Comparison of ENCODE assay signal across 18 mouse cellular contexts in the genomic region with DNA sequence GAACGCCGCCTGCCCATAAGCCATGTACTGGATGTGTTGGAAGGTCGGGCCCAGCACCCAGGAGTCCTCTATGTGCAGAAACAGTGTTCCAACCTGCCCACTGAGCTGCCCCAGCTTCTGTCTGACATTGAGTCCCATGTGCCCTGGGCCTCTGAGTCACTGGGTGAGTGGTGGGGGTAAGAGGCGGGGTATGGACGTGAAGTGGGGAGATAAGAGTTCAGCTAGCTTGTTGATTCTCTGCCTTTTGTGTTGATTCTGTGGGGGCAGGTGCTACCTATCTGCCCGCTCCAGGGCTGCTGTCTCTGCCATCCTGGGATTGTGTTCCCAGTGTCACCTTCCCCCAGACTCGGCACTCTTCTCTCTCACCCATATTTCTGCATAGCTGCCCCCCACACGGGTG. TPM values are rescaled to one million over a fixed set of nuclear protein-coding genes. Genes with fewer than 3 reads are reported as not detected.
A peak's percentile ranks its signal among the peaks of the same experiment; 100 is the strongest.
DNase-seq lines count a peak whose midpoint lies in the region; ATAC-seq and TF ChIP-seq lines count a peak whose summit lies in the region.
"Had no signal": no experiment of that assay in that cellular context is flagged by ENCODE, and none has a peak within 500 bp of the region (broad histone marks: within the 10 kb centered on the region; RNA-seq: fewer than 3 reads in every experiment).

No protein-coding gene starts in this region.

- ATAC-seq in lung, embryonic 14.5 days (ENCODE audit: insufficient read depth): no peak
- ATAC-seq in liver, embryonic 11.5 days (replicated peaks; ENCODE audit: low FRiP score): peak; percentile 64
- peak; percentile 32; the same call in 1 of the 2 replicates for ATAC-seq in liver, embryonic 15.5 days (ENCODE audit: insufficient read depth)
- no peak for ATAC-seq in stomach, postnatal 0 days (ENCODE audit: low FRiP score, low TSS enrichment)
- no peak for ATAC-seq in hindbrain, embryonic 12.5 days (ENCODE audit: low FRiP score)
- ATAC-seq: activated CD4-positive, CD25-positive, alpha-beta regulatory T cell, adult 4 months; forebrain, embryonic 13.5 days; forebrain, postnatal 0 days; Patski had no signal

- no peaks in the 10 kb centered on the region for H3K9me3 ChIP-seq in lung, embryonic 14.5 days (ENCODE audit: low read depth, low read length)
- H3K9me3 ChIP-seq in liver, embryonic 11.5 days (ENCODE audit: control insufficient read depth, low read length): no peaks in the 10 kb centered on the region
- H3K9me3 ChIP-seq in liver, embryonic 15.5 days (replicated peaks): no peaks in the 10 kb centered on the region
- no peaks in the 10 kb centered on the region for H3K9me3 ChIP-seq in stomach, postnatal 0 days (ENCODE audit: control insufficient read depth, low read length)
- H3K9me3 ChIP-seq in hindbrain, embryonic 12.5 days (replicated peaks): no peaks in the 10 kb centered on the region
- H3K9me3 ChIP-seq: embryonic facial prominence, embryonic 10.5 days; forebrain, embryonic 13.5 days; heart, embryonic 12.5 days had no signal

- H3K36me3 ChIP-seq in lung, embryonic 14.5 days (ENCODE audit: insufficient read depth): peaks cover 41% of the 10 kb centered on the region
- peaks cover 5% of the 10 kb centered on the region; the same call in 1 of the 2 replicates for H3K36me3 ChIP-seq in liver, embryonic 11.5 days (ENCODE audit: control insufficient read depth, insufficient read depth, low read length)
- H3K36me3 ChIP-seq in liver, embryonic 15.5 days (replicated peaks): no peaks in the 10 kb centered on the region; the same call in 1 of the 2 replicates
- peaks cover 3% of the 10 kb centered on the region; the same call in 1 of the 2 replicates for H3K36me3 ChIP-seq in stomach, postnatal 0 days (ENCODE audit: control insufficient read depth, insufficient read depth, low read length)
- H3K36me3 ChIP-seq in hindbrain, embryonic 12.5 days: peaks cover 57% of the 10 kb centered on the region

- WGBS in lung, embryonic 14.5 days: 64% methylated on average over 8 of the region's 8 CpGs
- 58% methylated on average over 8 of the region's 8 CpGs for WGBS in liver, embryonic 11.5 days
- WGBS in liver, embryonic 15.5 days (ENCODE audit: insufficient replicate concordance): 41% methylated on average over 8 of the region's 8 CpGs
- WGBS in stomach, postnatal 0 days: 80% methylated on average over 8 of the region's 8 CpGs
- 94% methylated on average over 8 of the region's 8 CpGs for WGBS in hindbrain, embryonic 12.5 days

- 0 out of 2 replicates have a peak, but pooled peaks cover 9% of the 10 kb centered on the region for H3K4me1 ChIP-seq in lung, embryonic 14.5 days (ENCODE audit: insufficient read depth)
- H3K4me1 ChIP-seq in liver, embryonic 11.5 days (replicated peaks; ENCODE audit: control insufficient read depth, insufficient read depth, low read length): peaks cover 22% of the 10 kb centered on the region
- peaks cover 36% of the 10 kb centered on the region for H3K4me1 ChIP-seq in liver, embryonic 15.5 days (replicated peaks)
- H3K4me1 ChIP-seq in stomach, postnatal 0 days (replicated peaks; ENCODE audit: control insufficient read depth, insufficient read depth): no peaks in the 10 kb centered on the region
- peaks cover 14% of the 10 kb centered on the region for H3K4me1 ChIP-seq in hindbrain, embryonic 12.5 days

- TF ChIP-seq EP300 in stomach, postnatal 0 days (optimal IDR thresholded peaks at IDR 0.05): no peak

- H3K27ac ChIP-seq in lung, embryonic 14.5 days (ENCODE audit: low read depth): no peak overlapping the region
- no peak overlapping the region for H3K27ac ChIP-seq in liver, embryonic 11.5 days (ENCODE audit: low read depth, low read length)
- no peak overlapping the region for H3K27ac ChIP-seq in liver, embryonic 15.5 days (replicated peaks)
- no peak overlapping the region for H3K27ac ChIP-seq in stomach, postnatal 0 days (replicated peaks)
- no peak overlapping the region for H3K27ac ChIP-seq in hindbrain, embryonic 12.5 days
- H3K27ac ChIP-seq: embryonic facial prominence, embryonic 10.5 days; forebrain, embryonic 13.5 days had no signal

- TF ChIP-seq CTCF in lung, embryonic 14.5 days (IDR thresholded peaks at IDR 0.05; ENCODE audit: low read depth): no peak
- TF ChIP-seq CTCF in stomach, postnatal 0 days (IDR thresholded peaks at IDR 0.05; ENCODE audit: low read depth): no peak

- no peak overlapping the region for H3K4me3 ChIP-seq in lung, embryonic 14.5 days (ENCODE audit: low read depth, low read length)
- no peak overlapping the region for H3K4me3 ChIP-seq in liver, embryonic 11.5 days (ENCODE audit: low read depth, low read length)
- H3K4me3 ChIP-seq in liver, embryonic 15.5 days (replicated peaks): no peak overlapping the region
- no peak overlapping the region for H3K4me3 ChIP-seq in stomach, postnatal 0 days (ENCODE audit: low read depth, low read length)
- H3K4me3 ChIP-seq in hindbrain, embryonic 12.5 days: no peak overlapping the region
- H3K4me3 ChIP-seq: embryonic facial prominence, embryonic 10.5 days; forebrain, embryonic 13.5 days; heart, embryonic 12.5 days had no signal

- H3K27me3 ChIP-seq in lung, embryonic 14.5 days (ENCODE audit: insufficient read depth, low read length): no peaks in the 10 kb centered on the region
- H3K27me3 ChIP-seq in liver, embryonic 11.5 days (replicated peaks; ENCODE audit: control insufficient read depth, insufficient read depth, low read length): no peaks in the 10 kb centered on the region
- no peaks in the 10 kb centered on the region for H3K27me3 ChIP-seq in liver, embryonic 15.5 days
- no peaks in the 10 kb centered on the region for H3K27me3 ChIP-seq in stomach, postnatal 0 days (ENCODE audit: control insufficient read depth, insufficient read depth, low read length)
- no peaks in the 10 kb centered on the region for H3K27me3 ChIP-seq in hindbrain, embryonic 12.5 days
- H3K27me3 ChIP-seq: forebrain, embryonic 13.5 days; heart, embryonic 12.5 days; Patski had no signal

- H3K9ac ChIP-seq in lung, embryonic 14.5 days: 0 out of 2 replicates have a peak overlapping the region, but pooled peaks have one; percentile 16
- no peak overlapping the region for H3K9ac ChIP-seq in liver, embryonic 11.5 days (ENCODE audit: low read depth, low read length)
- no peak overlapping the region for H3K9ac ChIP-seq in liver, embryonic 15.5 days
- no peak overlapping the region for H3K9ac ChIP-seq in stomach, postnatal 0 days (ENCODE audit: low read length)
- no peak overlapping the region for H3K9ac ChIP-seq in hindbrain, embryonic 12.5 days
- H3K9ac ChIP-seq: forebrain, embryonic 13.5 days; forebrain, postnatal 0 days; heart, embryonic 12.5 days had no signal

- DNase-seq in lung, embryonic 14.5 days: no peak
- DNase-seq in lung, postnatal 4 days: no peak
- DNase-seq in liver, embryonic 11.5 days (ENCODE audit: low spot score): no peak
- peak; percentile 43 for DNase-seq in stomach, postnatal 0 days (ENCODE audit: low spot score)
- DNase-seq in c-Kit-positive CD71-positive TER-119-positive erythroid progenitor cells, embryonic 14.5 days (ENCODE audit: low spot score): no peak
- DNase-seq: adrenal gland, postnatal 14 days; cerebellum, adult 18-20 months; cerebellum, adult 9-11 months; cerebellum, postnatal 36 days; forebrain, postnatal 0 days; gastrocnemius, postnatal 14 days had no signal

- H3K4me2 ChIP-seq in lung, embryonic 14.5 days: no peak overlapping the region
- no peak overlapping the region for H3K4me2 ChIP-seq in liver, embryonic 11.5 days
- no peak overlapping the region for H3K4me2 ChIP-seq in liver, embryonic 15.5 days
- no peak overlapping the region for H3K4me2 ChIP-seq in stomach, postnatal 0 days (replicated peaks; ENCODE audit: low read depth)
- no peak overlapping the region for H3K4me2 ChIP-seq in hindbrain, embryonic 12.5 days (replicated peaks)
- H3K4me2 ChIP-seq: forebrain, embryonic 13.5 days; heart, embryonic 12.5 days had no signal

RNA-seq across cellular contexts. Expression of a gene that starts 2.8 kb away (rescaled TPM):
- polyA plus RNA-seq in lung, embryonic 14.5 days (2014; fragmentation: Nextera tagmentation; extraction: Ambion mirVana): 1.2 and 1.5 TPM in 2 replicates
- polyA plus RNA-seq in liver, embryonic 11.5 days (2014; fragmentation: Nextera tagmentation; extraction: Ambion mirVana): 1.9 and 2.3 TPM in 2 replicates
- 0.08 and 0.21 TPM in 2 replicates for polyA plus RNA-seq in liver, embryonic 15.5 days (2015; fragmentation: Nextera tagmentation; extraction: Ambion mirVana)
- 8.0 and 8.7 TPM in 2 replicates for polyA plus RNA-seq in stomach, postnatal 0 days (2015; fragmentation: Nextera tagmentation; extraction: Ambion mirVana)
- polyA plus RNA-seq in hindbrain, embryonic 12.5 days (2016; fragmentation: Nextera tagmentation; extraction: Ambion mirVana): 5.0 and 6.3 TPM in 2 replicates

RNA-seq across cellular contexts. Expression of a gene that starts 3.1 kb away (rescaled TPM):
- polyA plus RNA-seq in lung, embryonic 14.5 days (2014; fragmentation: Nextera tagmentation; extraction: Ambion mirVana): 2.2 and 3.3 TPM in 2 replicates
- 1.1 and 1.9 TPM in 2 replicates for polyA plus RNA-seq in liver, embryonic 11.5 days (2014; fragmentation: Nextera tagmentation; extraction: Ambion mirVana)
- 0.43 and 0.54 TPM in 2 replicates for polyA plus RNA-seq in liver, embryonic 15.5 days (2015; fragmentation: Nextera tagmentation; extraction: Ambion mirVana)
- polyA plus RNA-seq in stomach, postnatal 0 days (2015; fragmentation: Nextera tagmentation; extraction: Ambion mirVana): 4.3 and 5.6 TPM in 2 replicates
- polyA plus RNA-seq in hindbrain, embryonic 12.5 days (2016; fragmentation: Nextera tagmentation; extraction: Ambion mirVana): 5.5 and 6.1 TPM in 2 replicates

RNA-seq across cellular contexts. Expression of a gene that starts 3.1 kb away (rescaled TPM):
- 19.9 and 21.8 TPM in 2 replicates for polyA plus RNA-seq in lung, embryonic 14.5 days (2014; fragmentation: Nextera tagmentation; extraction: Ambion mirVana)
- 13.5 and 16.3 TPM in 2 replicates for polyA plus RNA-seq in liver, embryonic 11.5 days (2014; fragmentation: Nextera tagmentation; extraction: Ambion mirVana)
- polyA plus RNA-seq in liver, embryonic 15.5 days (2015; fragmentation: Nextera tagmentation; extraction: Ambion mirVana): 4.7 and 6.0 TPM in 2 replicates
- 11.3 and 12.7 TPM in 2 replicates for polyA plus RNA-seq in stomach, postnatal 0 days (2015; fragmentation: Nextera tagmentation; extraction: Ambion mirVana)
- 22.2 and 22.4 TPM in 2 replicates for polyA plus RNA-seq in hindbrain, embryonic 12.5 days (2016; fragmentation: Nextera tagmentation; extraction: Ambion mirVana)

RNA-seq across cellular contexts. Expression of a gene that starts 57.9 kb away (rescaled TPM):
- 3.4 and 4.0 TPM in 2 replicates for polyA plus RNA-seq in lung, embryonic 14.5 days (2014; fragmentation: Nextera tagmentation; extraction: Ambion mirVana)
- 1.7 TPM in 2 replicates for polyA plus RNA-seq in liver, embryonic 11.5 days (2014; fragmentation: Nextera tagmentation; extraction: Ambion mirVana)
- 0.22 and 0.24 TPM in 2 replicates for polyA plus RNA-seq in liver, embryonic 15.5 days (2015; fragmentation: Nextera tagmentation; extraction: Ambion mirVana)
- 1.1 and 1.3 TPM in 2 replicates for polyA plus RNA-seq in stomach, postnatal 0 days (2015; fragmentation: Nextera tagmentation; extraction: Ambion mirVana)
- 5.6 and 6.0 TPM in 2 replicates for polyA plus RNA-seq in hindbrain, embryonic 12.5 days (2016; fragmentation: Nextera tagmentation; extraction: Ambion mirVana)

Comparison
In these comparisons a context has a peak if more than half of its experiments do, and no peak if none do; other contexts are left out.
1. ATAC-seq: peak in liver, embryonic 11.5 days (single experiment) and liver, embryonic 15.5 days (single experiment); none in lung, embryonic 14.5 days (single experiment), stomach, postnatal 0 days (single experiment) and hindbrain, embryonic 12.5 days (single experiment).